Mouse (Mus musculus) forebrain, postnatal 0 days (tissue): ENCODE data around the gene Cgref1. TPM values are rescaled to one million over a fixed set of nuclear protein-coding genes. Genes with fewer than 3 reads are reported as not detected.
A peak's percentile ranks its signal among the peaks of the same experiment; 100 is the strongest.

Experiments used
- ATAC-seq: fragments of 200-750 bp; cut with Nextera tagmentation; 2 replicates; pipeline ENCODE4 v1.8.0; 2017; ENCODE audit warnings: mild to moderate bottlenecking, moderate library complexity
- DNase-seq: peaks from one replicate; pipeline ENCODE4 v3.0.0-alpha.2; 2015
- H3K27ac ChIP-seq: fragments of 300-500 bp; sonication (generic); 2 replicates; pipeline ENCODE4 v1.5.1; 2014; ENCODE audit warnings: low read depth, mild to moderate bottlenecking, antibody characterized with exemption, low read length, moderate library complexity, mixed read lengths
- H3K27me3 ChIP-seq: fragments of 300-500 bp; sonication (generic); 2 replicates; pipeline ENCODE4 v1.6.1; 2014; ENCODE audit warnings: mild to moderate bottlenecking, low read length, mixed read lengths; ENCODE audit not compliant: insufficient read depth
- H3K36me3 ChIP-seq: fragments of 300-500 bp; sonication (generic); 2 replicates; pipeline ENCODE4 v1.6.1; 2014; ENCODE audit warnings: mild to moderate bottlenecking, moderate library complexity; ENCODE audit not compliant: insufficient read depth
- H3K4me1 ChIP-seq: fragments of 300-500 bp; sonication (generic); 2 replicates; pipeline ENCODE4 v1.6.1; 2014; ENCODE audit warnings: antibody characterized with exemption; ENCODE audit not compliant: insufficient read depth
- H3K4me2 ChIP-seq: fragments of 300-500 bp; sonication (generic); 2 replicates; pipeline ENCODE4 v1.6.1; 2014; ENCODE audit warnings: low read depth, mild to moderate bottlenecking, moderate library complexity
- H3K4me3 ChIP-seq: fragments of 300-500 bp; sonication (generic); 2 replicates; pipeline ENCODE4 v1.5.1; 2014; ENCODE audit warnings: low read depth, low read length, mixed read lengths
- H3K9ac ChIP-seq: fragments of 300-500 bp; sonication (generic); 2 replicates; pipeline ENCODE4 v1.6.1; 2014; ENCODE audit warnings: mild to moderate bottlenecking
- H3K9me3 ChIP-seq: fragments of 300-500 bp; sonication (generic); 2 replicates; pipeline ENCODE4 v1.6.1; 2016; ENCODE audit warnings: low read length
- CTCF ChIP-seq: sonication (generic); IDR thresholded peaks from 2 replicates; pipeline ENCODE4 v1.5.1; 2016; ENCODE audit warnings: antibody characterized with exemption, control low read depth, low read depth
- WGBS: fragments of 180-500 bp; shearing (Covaris S2); extraction: QIAGEN DNeasy Blood & Tissue Kit; methylation state at CpG from one replicate; pipeline ENCODE4 v1.1.7; 2014; 5-methylcytosine and 5-hydroxymethylcytosine counted together
- polyA plus RNA-seq: library from polyadenylated mRNA; unstranded; fragments of >200 nt; fragmentation: Nextera tagmentation; extraction: Ambion mirVana; gene quantifications from 2 replicates; pipeline ENCODE4 v1.2.1, GENCODE M21; 2015
- total RNA-seq: library from RNA; depleted of rRNA; stranded (reverse); fragments of >200 nt; gene quantifications from 2 replicates; pipeline ENCODE4 v1.2.3, GENCODE M21; 2014

Gene Cgref1
- total and polyA plus RNA-seq, 2 experiments from 2014 or later: 63.5 to 82.1 TPM

GRCm38 (mm10) chr5:30933705-30934104 lies 11.7 kb downstream of the Cgref1 start:
- ATAC-seq (no peak), DNase-seq (no peak)
- Histone ChIP-seq H3K4me1 (no peaks in the 10 kb centered on the region), H3K27ac (no peak overlapping the region), H3K9me3 (no peaks in the 10 kb centered on the region), H3K9ac (no peak overlapping the region), H3K36me3 (peaks cover 8% of the 10 kb centered on the region; the same call in 1 of the 2 replicates), H3K4me2 (no peak overlapping the region), H3K4me3 (no peak overlapping the region), H3K27me3 (no peaks in the 10 kb centered on the region)
- whole genome bisulfite sequencing: 63% methylated on average over 5 of the region's 5 CpGs
- TF ChIP-seq CTCF: no peak

DNA sequence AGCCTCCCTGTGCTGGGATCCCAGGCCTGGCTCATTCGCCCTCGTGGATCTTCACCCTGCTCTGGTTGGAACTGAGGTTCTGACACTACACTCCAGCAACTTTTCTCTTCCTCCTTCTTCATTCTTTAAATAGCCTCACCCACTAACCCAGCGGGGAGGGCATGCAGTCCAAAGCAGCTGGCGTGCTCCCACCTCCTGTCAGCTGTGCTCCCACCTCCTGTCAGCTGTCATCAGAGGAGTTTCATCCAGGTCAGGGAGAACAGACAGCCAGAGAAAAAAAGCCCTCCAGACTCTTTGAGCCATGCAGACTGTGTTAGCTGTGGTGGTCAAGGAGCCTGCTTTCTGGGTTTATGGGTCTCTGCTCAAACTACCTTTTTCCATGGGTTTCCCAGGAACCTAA lies 14.0 kb downstream of the Cgref1 start:
- ATAC-seq: no peak
- H3K4me3 ChIP-seq: no peak overlapping the region
- no peaks in the 10 kb centered on the region for H3K27me3 ChIP-seq
- TF ChIP-seq CTCF: no peak
- H3K4me2 ChIP-seq: no peak overlapping the region
- H3K9ac ChIP-seq: no peak overlapping the region
- no peak overlapping the region for H3K27ac ChIP-seq
- no peaks in the 10 kb centered on the region for H3K9me3 ChIP-seq
- no peak for DNase-seq
- H3K4me1 ChIP-seq: no peaks in the 10 kb centered on the region
- 87% methylated on average over 4 of the region's 4 CpGs for WGBS
- H3K36me3 ChIP-seq: peaks cover 8% of the 10 kb centered on the region; the same call in 1 of the 2 replicates

GRCm38 (mm10) chr5:30930846-30931245 lies 14.5 kb downstream of the Cgref1 start:
- no peaks in the 10 kb centered on the region for H3K27me3 ChIP-seq
- no peak overlapping the region for H3K27ac ChIP-seq
- H3K4me1 ChIP-seq: no peaks in the 10 kb centered on the region
- ATAC-seq: no peak
- H3K4me3 ChIP-seq: no peak overlapping the region
- 65% methylated on average over 6 of the region's 6 CpGs for WGBS
- H3K4me2 ChIP-seq: no peak overlapping the region
- TF ChIP-seq CTCF: no peak
- H3K36me3 ChIP-seq: peaks cover 8% of the 10 kb centered on the region; the same call in 1 of the 2 replicates
- no peak overlapping the region for H3K9ac ChIP-seq
- no peaks in the 10 kb centered on the region for H3K9me3 ChIP-seq
- DNase-seq: no peak

DNA sequence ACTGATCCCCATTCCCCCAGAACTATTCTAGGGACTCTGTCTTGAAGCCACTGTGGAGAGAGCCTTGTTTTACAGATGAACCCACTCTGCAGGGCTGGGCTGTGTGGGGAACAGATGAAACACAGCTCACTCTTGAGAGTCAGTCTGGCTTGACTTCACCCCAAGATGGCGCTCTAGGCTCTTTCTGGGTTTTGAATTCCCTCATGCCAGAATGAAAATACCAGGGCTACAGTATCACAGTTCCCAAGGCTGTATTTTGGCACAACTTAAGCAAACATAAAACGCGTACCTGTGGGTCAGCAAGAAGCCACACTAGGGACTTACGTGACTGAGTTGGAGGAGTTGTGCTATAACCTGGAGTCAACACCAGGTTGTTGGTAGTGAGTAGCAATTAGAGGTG lies 15.3 kb downstream of the Cgref1 start:
- no peaks in the 10 kb centered on the region for H3K4me1 ChIP-seq
- peak; percentile 84 for DNase-seq
- peak; percentile 80 for TF ChIP-seq CTCF
- no peaks in the 10 kb centered on the region for H3K9me3 ChIP-seq
- H3K27ac ChIP-seq: no peak overlapping the region
- peak; percentile 66 for ATAC-seq
- peaks cover 8% of the 10 kb centered on the region; the same call in 1 of the 2 replicates for H3K36me3 ChIP-seq
- no peaks in the 10 kb centered on the region for H3K27me3 ChIP-seq
- no peak overlapping the region for H3K9ac ChIP-seq
- 35% methylated on average over 4 of the region's 4 CpGs for WGBS
- H3K4me2 ChIP-seq: no peak overlapping the region
- no peak overlapping the region for H3K4me3 ChIP-seq

DNA sequence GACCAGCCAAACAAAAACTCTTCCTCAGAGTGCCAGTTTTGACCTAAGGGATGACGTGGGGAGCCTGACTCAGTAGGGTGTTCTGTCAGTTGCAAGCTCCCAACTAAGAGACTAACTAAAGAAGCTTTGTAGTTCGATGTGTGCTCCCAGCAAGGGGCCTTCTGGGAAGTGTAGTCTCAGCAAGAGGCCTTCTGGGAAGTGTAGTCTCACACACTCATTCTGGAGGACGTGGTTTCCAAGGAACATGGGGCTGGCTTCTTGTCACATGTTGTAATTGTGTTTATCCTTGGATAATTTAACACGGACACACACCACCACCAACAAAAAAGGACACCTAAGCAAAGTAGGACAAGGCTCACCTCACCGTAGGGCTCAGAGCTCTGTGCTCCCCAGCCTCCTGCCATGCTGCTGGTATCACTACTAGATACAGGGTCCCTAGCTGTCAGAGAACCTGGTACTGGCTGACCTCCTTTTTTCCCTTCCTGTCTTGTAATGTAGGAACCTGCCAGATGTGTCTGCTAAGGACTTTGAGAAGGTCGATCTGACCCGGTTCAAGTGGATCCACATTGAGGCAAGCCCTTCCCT lies 17.4 kb downstream of the Cgref1 start:
- Histone ChIP-seq H3K27me3 (no peaks in the 10 kb centered on the region), H3K36me3 (peaks cover 2% of the 10 kb centered on the region; the same call in 1 of the 2 replicates), H3K4me3 (no peak overlapping the region), H3K4me1 (no peaks in the 10 kb centered on the region), H3K9ac (no peak overlapping the region), H3K9me3 (no peaks in the 10 kb centered on the region), H3K4me2 (peak overlapping the region; percentile 21; the same call in 1 of the 2 replicates), H3K27ac (no peak overlapping the region)
- ATAC-seq: peak; percentile 87
- 42% methylated on average over 7 of the region's 7 CpGs for WGBS
- DNase-seq: peak; percentile 67
- no peak for TF ChIP-seq CTCF

GRCm38 (mm10) chr5:30926073-30926472 lies 19.3 kb downstream of the Cgref1 start:
- no peak for TF ChIP-seq CTCF
- DNase-seq (no peak), ATAC-seq (no peak)
- no peak overlapping the region for H3K27ac ChIP-seq
- 0 out of 2 replicates have a peak, but pooled peaks cover 4% of the 10 kb centered on the region for H3K4me1 ChIP-seq
- H3K27me3 ChIP-seq: no peaks in the 10 kb centered on the region
- H3K9me3 ChIP-seq: no peaks in the 10 kb centered on the region
- 74% methylated on average over 2 of the region's 2 CpGs for WGBS
- H3K36me3 ChIP-seq: no peaks in the 10 kb centered on the region
- H3K4me3 ChIP-seq: no peak overlapping the region
- no peak overlapping the region for H3K4me2 ChIP-seq
- H3K9ac ChIP-seq: no peak overlapping the region

GRCm38 (mm10) chr5:30925217-30925616 lies 20.2 kb downstream of the Cgref1 start:
- H3K4me1 ChIP-seq: 0 out of 2 replicates have a peak, but pooled peaks cover 4% of the 10 kb centered on the region
- WGBS: 95% methylated on average over 5 of the region's 5 CpGs
- TF ChIP-seq CTCF: no peak

More at GRCm38 (mm10) chr5:30925217-30925616, 20.2 kb downstream of the Cgref1 start:
- H3K9me3 ChIP-seq: no peaks in the 10 kb centered on the region
- no peak overlapping the region for H3K9ac ChIP-seq
- H3K4me2 ChIP-seq: no peak overlapping the region
- DNase-seq (no peak), ATAC-seq (no peak)
- no peak overlapping the region for H3K4me3 ChIP-seq
- no peaks in the 10 kb centered on the region for H3K27me3 ChIP-seq
- no peaks in the 10 kb centered on the region for H3K36me3 ChIP-seq
- H3K27ac ChIP-seq: no peak overlapping the region
